Mouse (Mus musculus): ENCODE data around the gene Anks1b.

Anks1b gene

DNA sequence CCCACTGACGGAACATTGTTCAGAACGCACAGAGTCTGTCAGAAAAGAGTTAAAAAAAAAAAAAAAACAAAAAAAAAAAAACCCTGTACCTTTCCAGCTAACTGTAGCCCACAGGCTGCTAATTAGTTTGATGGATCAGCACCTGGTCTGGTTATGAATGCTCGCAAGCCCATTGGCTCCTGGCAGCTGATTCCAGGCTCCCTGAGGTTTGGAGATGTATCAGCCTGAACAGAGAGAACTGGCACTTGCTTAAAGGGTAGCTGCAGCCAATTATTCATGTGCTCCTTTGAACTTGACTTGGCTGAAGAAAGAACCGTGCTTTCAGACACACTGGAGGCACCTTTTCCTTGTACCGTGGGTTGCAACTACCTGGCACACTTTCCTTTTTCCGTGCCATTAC is 941.1 kb downstream of the Anks1b start:
- DNase-seq (ENCODE audit: low spot score in 2 of 2): no peak

DNA sequence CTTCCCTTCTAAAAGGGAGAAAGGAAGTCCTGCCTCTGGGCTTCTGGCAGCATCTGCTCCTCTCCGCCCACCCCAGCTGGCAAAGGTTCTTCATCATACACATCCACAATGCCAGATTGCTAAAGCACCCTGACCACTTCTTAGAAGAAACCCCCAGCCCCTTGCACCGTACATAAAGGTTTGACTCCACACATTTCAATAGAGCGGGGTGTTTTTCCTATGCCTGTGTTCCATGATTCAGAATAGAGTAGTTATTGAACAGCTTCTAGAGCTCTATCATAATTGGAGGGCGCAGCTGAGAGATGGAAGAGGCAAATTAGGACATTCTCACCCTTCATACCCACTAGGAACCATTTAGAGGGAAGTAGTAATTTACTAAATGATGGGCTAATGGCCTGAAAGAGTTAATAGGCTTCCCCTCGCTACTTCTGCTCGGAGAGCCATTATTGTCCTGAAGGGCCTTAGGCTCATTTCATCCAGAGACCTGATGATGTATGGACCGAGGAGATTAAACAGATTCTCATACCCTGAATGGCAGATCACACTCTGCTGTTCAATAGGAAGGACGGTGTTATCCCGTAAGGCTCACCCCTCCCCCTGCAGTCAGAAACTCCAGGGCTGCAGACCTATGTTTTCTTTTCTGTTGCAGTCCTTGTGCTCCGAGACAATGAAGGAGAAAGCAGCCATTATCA is 945.1 kb downstream of the Anks1b start:
- no peak for DNase-seq (ENCODE audit: low spot score in 2 of 2)

DNA sequence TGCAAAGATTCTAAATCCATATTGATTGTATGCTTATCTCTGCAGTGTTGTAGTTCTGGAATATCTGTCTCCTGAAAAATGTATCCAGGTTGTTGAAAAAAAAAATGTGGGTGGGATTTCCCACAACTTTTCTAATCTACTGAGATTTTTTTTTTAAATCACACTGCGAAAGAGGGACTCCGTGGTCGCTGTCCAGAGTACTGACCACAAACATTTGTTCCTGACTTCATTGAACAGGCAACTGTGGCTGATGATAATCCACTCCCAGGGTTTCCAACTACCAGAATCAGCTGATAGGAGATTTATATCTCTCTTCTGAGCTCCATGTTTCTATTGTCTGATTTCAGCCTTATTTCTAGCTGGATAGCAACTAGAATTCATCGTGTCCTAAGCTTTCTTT is 950.1 kb downstream of the Anks1b start:
- no peak for DNase-seq (ENCODE audit: low spot score in 2 of 2)

DNA sequence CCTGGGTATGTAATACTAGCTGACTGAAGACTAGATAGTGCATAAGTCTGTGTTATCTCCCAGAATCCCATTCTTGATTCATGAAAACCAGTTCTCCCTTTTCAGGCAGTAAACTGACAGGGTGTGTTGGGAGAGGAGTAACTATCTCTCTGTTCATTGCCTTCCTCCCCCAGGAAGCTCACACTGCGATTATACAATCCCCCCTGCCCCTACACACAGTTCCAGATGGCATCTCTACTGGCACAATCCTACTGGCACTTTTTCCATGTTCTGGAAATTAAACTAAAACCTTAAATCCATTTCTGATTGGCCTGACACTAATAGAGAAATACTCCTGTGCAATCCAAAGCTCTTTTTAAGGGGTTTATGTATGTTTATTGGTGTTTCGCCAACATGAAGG is 951.4 kb downstream of the Anks1b start:
- no peak for DNase-seq (ENCODE audit: low spot score in 2 of 2)

DNA sequence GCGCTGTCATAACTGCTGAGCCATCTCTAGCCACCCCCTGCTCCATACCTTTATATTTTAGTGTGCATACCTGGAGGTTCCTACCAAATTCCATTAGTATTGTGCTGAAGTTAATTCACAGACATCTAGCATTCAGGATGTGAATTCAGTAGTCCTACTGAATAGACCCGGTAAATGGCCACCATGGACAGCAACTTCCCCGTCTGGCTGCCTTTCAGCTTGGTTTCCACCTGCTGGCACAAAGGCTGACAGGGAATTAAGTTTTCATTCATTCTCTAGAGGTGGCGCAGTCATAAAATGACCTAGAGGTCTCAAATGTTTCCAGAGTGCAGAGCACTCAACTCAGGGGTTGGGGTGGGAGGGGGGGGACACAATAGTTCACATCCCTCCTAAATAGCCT is 953.6 kb downstream of the Anks1b start:
- DNase-seq (ENCODE audit: low spot score in 2 of 2): no peak

DNA sequence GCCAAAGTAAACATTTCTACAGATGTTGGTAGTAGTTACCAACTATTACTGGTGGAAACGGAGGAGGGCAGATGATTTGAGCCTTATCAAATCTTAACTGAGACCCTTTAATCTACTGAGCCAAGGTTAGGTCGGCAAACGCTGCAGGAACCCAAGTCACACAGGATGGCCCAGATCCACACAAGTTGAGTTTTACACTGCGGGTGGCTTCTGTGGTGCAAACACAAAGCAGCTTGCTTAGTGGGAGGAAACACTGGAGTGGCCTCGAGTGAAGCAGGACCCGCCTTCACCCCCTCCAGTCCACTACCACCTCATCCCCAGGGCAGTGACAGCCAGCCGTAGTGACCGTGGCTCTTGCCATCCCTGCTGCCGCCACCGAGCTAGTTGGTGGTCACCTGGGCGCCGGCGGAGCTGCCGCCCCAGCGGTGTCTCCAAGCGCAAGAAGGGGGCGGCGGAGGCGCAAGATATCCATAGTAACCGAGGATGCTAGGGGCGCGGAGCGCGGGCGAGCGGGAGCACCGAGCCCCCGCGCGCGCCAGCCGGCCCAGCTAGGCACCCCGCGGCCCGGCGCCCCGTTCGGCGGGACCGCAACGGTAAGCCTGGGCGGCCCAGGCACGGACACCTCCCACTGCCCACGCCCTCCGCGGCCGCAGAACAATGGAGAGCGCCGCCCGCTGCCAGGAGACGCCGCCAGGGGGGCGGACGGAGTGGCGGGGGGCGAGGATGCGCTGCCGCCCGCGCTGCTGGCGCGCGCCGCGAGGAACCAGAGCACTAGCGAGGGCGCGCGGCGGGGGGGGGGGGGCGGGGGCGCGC is 955.5 kb downstream of the Anks1b start:
- no peak for DNase-seq (ENCODE audit: low spot score in 2 of 2)

DNA sequence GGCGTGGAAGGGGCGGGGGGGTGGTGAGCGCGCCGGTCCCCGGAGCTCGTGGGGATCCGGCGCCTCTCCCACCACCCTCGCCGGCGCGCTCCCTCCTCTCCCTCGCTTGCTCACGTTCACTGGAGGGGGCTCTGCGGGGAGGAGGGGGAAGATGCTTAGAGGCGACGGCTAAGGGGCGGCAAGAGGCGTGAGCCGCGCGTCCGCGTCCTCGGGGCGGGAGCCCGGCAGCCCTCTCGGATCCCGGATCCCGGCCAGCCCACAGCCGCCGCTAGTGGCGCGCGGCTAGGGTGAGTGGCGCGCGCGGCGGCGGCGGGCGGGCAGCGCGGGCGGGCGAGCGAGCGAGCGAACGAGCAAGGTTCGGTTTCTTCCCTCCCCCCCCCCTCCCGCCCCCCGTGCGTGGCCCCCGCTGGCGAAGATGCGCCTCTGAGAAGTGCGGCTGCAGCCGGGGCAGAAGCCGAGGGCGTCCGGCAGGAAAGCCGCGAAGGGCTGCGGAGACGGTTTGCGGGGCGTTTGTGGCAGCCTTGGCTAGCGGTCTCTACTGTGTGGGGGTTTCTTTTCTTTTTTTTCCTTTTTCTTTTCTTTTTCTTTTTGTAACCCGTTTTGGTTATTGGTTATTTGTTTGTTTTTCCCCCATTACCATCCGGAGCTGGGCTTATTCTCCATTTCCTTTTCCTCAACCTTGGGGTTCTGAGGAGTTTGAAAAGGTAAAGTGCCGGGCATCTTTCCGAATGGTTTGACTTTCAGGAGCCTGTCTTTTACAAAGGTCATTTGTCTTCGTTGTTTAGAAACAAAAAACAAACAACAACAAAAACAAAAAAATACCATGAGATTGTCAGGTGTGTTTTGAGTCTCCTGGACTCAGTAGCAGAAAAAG is 956.3 kb downstream of the Anks1b start:
- DNase-seq (ENCODE audit: low spot score in 2 of 2): no peak

DNA sequence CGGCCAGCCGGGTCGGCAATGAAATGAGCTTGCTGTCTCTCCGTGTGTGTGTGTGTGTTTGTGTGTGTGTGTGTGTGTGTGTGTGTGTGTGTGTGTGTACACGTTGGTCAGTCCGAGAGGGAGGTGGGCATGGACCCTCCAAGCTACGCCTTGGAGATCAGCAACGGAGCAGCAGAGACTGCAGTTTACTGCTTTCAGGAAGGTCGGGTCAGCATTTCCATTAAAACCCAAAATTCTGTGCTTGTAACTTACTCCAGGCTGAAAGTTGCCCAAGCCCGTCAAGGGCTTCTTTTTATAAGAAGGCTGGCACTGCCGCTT is 956.9 kb downstream of the Anks1b start:
- no peak for DNase-seq (ENCODE audit: low spot score in 2 of 2)

DNA sequence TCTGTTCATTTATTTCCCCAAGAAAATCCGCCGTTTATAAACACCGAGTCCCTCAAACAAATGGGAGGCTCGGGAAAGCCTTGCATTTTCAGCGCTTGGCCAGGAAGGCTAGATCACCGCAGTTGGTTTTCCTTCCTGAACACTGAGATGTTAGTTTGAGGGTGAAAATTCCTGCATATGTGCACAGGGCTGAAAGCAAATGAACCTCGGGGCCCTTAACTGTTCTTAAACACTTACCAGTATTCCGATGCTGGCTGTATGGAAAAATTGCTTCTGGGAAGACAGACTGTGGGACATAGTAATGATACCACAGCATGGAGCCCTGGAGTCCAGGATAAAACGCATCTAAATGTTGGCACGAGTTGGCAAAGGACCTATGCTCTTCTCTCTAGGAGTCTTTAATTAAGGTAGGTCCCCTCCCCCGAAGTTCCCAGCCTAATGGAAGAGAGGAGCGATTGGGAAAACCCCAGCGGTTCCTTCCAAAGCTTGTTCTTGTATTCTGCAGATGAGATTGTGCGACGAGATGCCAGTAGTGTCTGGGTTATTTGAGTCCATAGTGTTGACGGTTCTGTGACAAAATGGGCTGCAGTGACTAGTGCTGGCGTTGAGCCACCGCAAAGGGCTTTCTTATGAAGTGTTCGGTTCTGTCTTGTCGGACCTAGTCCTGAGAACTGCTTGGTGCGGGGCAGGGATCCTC is 957.4 kb downstream of the Anks1b start:
- no peak for DNase-seq (ENCODE audit: low spot score in 2 of 2)

DNA sequence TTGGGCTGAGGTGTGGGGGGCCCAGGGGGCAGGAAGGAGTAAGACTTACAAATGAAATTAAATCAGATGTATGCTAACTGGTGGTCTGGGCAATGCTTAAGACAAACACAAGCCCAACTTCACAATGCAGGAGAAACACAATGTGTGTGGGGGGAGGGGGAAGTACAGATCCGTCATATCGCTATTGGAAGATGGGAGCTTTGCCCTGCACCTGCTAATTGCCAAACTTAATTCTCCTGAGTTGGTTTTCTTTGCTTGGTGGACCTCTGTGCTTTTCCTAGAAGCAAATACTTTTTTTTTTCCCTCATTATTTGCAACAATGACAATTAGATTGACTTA is 957.9 kb downstream of the Anks1b start:
- DNase-seq (ENCODE audit: low spot score in 2 of 2): no peak

DNA sequence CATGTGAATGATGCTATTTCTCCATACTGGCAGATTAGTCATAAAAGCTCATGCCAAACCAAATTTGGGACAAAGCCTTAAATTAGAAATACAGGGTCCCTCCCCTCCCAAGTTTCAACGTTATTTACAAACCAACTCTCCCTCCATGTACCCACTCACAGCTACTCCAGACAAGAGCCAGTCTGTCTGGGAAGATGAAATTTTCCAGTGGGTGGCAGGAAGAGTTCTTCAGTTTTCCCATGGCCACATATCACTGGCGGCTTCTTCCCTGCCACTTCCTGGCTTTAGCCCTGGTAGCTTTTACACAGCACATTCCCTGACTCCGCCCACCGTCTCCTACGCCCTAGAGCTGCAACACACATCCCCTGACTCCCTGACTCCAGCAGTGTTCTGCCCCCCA is 961.0 kb downstream of the Anks1b start:
- DNase-seq (ENCODE audit: low spot score in 2 of 2): no peak

DNA sequence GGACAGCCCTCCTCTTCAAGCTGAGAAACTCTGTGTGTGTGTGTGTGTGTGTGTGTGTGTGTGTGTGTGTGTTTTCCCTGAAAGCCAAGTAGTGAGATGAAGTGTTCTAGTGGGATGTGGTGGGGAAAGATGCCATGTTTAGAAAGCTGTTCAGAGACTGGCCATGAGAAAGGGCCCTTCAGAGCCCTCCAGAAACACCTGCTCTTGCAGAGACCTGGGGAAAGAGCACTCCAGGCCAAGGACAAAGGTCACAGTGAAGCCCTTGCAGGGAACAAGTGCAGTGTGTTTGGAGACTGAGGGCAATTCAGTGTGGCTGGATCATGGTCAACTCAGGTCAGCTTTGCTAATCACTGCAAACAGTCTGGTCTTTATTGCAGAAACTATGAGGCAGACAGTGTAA is 961.9 kb downstream of the Anks1b start:
- DNase-seq (ENCODE audit: low spot score in 2 of 2): no peak

DNA sequence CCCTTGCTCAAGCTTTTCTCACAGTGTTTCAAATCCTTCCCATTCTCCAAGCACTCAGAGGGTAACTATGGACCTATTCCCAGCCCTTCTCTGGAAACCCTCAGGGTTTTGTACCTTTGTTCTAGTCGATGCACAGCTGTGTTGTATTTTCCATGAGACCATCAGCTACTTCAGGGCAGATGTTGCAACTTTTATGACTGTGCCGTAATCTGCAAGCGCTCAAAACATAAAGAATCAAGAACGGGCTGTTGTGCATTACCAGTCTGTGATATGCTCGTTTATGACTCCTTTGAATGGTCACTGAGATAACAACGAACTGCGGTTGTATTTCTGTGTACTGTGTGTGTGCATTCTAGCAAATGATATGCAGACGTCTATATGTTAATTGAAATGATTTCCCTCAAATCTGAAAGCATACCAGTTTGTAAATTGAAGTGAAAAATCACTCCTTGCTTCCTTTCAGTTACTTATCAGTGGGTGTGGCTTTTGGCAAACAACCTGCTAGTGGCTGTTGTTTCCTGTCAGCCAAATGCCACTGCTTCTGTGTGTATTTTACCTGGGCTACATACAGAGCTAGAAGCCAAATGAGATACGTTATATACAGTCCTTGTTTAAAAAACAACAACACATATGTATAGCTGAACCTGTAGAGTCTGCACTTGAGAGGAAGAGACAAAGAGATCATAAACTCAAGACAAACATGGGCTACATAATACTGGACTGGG is 966.5 kb downstream of the Anks1b start:
- DNase-seq (ENCODE audit: low spot score in 2 of 2): no peak

DNA sequence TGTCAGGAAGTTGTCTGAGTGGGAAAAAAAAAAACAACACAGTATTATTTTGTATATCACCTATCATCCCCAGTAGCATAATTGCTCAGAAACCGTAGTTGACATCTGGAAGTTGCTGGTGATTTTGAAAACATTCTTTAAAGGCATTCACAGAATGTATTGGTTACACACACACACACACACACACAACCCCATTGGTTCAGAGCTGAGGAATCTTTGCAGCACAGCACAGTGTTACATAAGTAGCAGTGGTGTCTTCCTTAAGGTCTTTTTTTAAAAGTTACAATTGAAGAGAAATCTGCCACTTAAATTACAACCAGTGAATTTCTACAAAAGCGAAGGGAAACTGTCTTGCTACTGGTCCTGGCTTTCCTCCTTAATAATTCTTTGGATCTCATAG is 969.1 kb downstream of the Anks1b start:
- DNase-seq (ENCODE audit: low spot score in 2 of 2): no peak

DNA sequence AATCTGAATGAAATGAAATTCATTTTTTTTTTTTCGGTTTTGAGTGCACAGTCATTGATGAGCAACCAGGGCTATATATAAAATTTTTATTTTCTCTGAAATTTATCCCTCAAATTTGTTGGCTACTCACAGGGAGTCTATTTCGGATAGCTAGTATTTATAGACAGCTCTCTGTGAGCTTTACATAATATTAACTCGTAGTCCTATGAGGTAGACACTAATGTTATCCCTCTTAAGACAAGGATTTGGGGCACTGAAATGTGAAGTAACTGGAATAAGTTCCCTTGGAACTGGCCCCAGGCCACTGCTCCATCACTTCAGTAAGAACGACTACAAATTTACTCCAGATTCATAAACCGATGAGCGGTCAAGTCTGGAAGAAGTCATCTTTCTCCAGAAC is 977.8 kb downstream of the Anks1b start:
- DNase-seq (ENCODE audit: low spot score in 2 of 2): no peak

DNA sequence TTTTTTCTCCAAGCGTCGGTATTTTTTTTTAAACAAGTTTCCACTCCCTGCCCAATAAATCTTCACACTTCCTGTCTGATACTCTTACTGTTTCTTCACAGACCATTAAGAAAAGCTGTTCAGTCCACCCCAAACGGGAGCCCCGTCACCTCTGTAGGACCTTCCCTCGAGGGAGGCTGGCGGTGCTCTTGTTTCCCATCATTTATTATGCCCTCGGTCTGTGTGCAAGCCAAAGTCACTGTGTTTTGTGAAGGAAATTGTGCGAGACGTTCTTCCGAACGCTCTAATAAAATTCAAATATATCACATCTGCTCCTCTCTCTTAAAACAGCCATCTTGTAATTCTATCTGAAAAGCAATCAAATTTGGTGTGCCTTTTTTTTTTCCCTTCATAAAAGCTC is 978.7 kb downstream of the Anks1b start:
- no peak for DNase-seq (ENCODE audit: low spot score in 2 of 2)

DNA sequence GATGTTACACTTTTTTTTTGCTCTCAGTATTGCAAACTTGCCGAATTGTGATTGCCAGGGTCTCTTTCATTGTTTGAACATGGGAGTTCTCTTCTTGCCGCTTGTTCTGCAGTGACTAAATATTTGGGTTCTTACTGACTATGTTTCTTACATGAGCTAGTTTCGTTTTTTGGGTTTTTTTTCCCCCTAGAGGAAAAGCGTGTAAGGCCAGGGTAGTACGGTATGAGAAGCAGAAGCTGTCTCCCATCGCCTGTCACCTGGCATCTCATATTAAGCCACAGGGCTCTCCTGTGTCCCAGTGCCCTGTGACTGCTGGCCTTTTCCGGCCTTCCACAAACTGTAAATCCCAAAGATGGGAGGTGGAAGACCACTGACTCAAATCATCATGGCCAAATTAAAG is 979.1 kb downstream of the Anks1b start:
- no peak for DNase-seq (ENCODE audit: low spot score in 2 of 2)

DNA sequence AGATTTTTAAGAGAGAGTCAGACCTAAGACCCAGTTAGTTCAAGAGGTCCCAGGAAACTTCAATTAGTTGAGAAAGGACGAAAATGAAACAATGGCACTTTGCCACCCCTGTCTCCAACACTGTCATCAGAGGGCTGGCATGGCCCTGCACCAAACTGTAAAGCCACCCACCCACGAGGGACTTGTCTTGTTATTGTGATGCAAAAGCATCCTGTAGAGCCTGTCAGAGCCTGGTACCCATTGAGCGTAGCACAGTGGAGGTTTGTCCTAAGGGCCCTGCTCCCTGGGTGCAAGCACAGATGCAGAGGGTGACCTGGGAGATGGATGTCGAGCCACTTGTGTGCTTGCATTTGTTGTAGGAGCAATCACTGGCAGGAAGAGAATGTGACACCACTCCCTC is 983.4 kb downstream of the Anks1b start:
- DNase-seq (ENCODE audit: low spot score in 2 of 2): no peak

DNA sequence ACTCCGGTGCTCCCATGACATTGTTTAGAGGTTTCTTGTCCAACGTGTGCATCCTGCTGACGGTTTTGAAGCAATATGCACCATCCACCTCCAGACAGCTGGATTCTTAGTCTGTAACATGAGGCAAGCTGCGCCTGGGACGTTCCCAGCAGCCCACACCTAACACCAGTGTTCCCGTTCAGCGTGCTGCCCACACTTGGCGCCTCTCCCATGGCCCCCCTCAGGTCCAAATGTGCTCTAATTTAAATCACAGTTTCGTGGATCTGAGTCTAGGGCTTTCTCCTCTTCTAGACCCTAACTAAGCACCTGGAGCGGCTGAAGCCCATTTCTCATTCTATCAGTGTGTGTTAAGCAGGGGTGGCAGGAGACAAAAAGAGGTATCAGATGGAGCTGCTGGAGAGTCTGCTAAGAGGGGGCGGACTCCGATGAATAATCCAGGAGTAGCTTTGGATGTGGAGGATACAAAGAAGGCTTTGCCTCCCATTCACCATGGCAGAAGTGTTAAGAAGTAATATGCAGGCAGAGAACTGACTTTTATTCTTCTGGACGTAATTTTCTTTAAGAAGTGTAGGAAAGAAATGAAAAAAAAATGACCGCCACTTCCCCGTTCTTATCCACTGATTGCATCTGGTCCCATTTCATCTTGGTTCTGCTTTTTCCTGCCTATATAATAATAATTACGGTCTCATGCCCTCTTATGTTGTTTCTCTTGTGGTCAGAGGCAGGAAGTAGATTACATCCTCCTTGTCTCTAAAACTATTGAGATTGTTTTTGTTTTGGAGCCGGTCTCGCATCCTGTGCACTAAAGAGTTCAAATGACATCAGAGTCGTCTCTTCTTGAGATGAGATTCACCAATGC is 986.6 kb downstream of the Anks1b start:
- no peak for DNase-seq (ENCODE audit: low spot score in 2 of 2)

DNA sequence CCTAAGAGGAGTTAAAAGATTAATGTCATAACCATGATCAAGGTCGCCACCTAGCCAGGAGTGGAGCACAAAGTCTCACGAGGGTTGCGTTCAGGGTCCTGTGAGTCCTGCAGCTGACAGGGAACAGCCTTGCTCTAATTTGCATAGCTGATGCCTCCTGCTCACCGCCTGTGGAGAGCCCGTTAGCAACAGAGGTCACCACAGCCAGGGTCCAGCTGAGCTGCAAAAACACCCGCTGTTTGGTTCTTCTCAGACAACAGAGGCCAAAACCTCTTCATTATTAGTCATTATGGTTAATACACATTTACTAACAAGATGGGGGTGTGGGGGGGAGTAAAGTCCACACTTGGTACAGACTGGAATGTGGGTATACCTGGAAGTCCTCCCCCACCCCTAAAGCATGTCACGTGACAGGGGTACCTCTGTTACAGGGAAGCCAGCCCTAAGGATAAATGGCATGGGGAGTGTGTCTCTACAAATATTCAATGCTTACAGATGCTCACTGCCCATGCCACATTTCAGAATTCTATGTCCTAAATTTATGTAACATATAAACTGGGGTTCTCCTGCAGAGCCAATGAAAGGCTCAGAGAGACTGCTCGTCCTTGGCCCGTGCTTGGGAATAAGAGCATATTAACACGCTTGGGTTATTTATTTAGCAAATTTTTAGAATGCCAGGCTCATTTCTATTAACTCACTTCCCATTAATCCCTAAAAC is 990.7 kb downstream of the Anks1b start:
- no peak for DNase-seq (ENCODE audit: low spot score in 2 of 2)

Data from urinary bladder, postnatal 4 days (tissue).